Mouse (Mus musculus) stomach, postnatal 0 days (tissue): Measurements from ENCODE around the gene Stat2.

Source experiments
- CTCF ChIP-seq: IDR thresholded peaks from 2 replicates; pipeline ENCODE4 v1.5.1; 2016; ENCODE audit warnings: antibody characterized with exemption, low read depth, mild to moderate bottlenecking, moderate library complexity
- EP300 ChIP-seq: optimal IDR thresholded peaks from 2 replicates; pipeline ENCODE3; 2016; ENCODE audit warnings: antibody characterized with exemption

DNA sequence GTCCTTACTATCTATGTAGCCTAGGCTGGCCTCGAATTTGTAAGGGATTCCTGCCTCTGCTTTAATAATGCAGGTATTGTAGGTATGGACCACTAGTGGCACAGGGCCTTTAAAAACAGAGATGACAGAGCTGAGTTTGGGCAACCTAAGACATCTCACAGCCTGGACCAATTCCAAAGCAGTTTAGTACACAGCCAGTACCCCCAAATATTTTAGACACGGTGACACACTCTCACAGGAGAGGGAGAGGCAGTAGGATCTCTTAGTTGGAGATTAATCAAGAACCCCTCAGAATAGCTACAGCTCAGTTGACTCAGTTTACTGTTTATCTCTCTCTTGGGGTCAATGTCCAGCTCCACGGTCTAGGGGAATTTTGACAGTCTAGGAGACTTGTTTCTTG, 32.0 kb downstream of the Stat2 start:
- TF ChIP-seq CTCF = no peak
- no peak for TF ChIP-seq EP300
